Mouse (Mus musculus) heart, postnatal 14 days (tissue): ENCODE results near the gene Gm6710. TPM values are rescaled to one million over a fixed set of nuclear protein-coding genes. Genes with fewer than 3 reads are reported as not detected.
"Not testable (repeated sequence)": the region's sequence is repeated elsewhere in the genome, so short reads cannot be mapped to it uniquely, and the experiment has no call there.

Experiments
- DNase-seq, 2 experiments: peaks; one replicate each; pipeline ENCODE4 v3.0.0; 2021 to 2022
- intact Hi-C: fragments of 180-260 bp; cut with DNase I; formaldehyde crosslinking; loops from one replicate; pipeline ENCODE4 v1.15.1; 2025
- long read RNA-seq, 2 experiments: library from polyadenylated mRNA; stranded (forward); transcript quantifications; one replicate each; pipeline ENCODE4 v2.0.0; 2021
- total RNA-seq, 2 experiments: library from RNA; stranded (reverse); gene quantifications; 2 replicates each; pipeline ENCODE4 v1.2.3; 2021

Gene Gm6710
- 10 to 100 TPM; 15.6 to 15.9 TPM for total RNA-seq
- long read RNA-seq, experiment 1, transcript Gm6710-201 (4 exons, 1,445 nt), result major isoform, 9 of 14 reads
- long read RNA-seq, experiment 1, partial matches to known transcripts, result 0 of 14 reads
- long read RNA-seq, experiment 1, other reads (novel, unspliced or antisense), result 4 of 14 reads
- long read RNA-seq, experiment 2, transcript Gm6710-201 (4 exons, 1,445 nt), result major isoform, 6 of 12 reads
- long read RNA-seq, experiment 2, partial matches to known transcripts, result 0 of 12 reads
- long read RNA-seq, experiment 2, other reads (novel, unspliced or antisense), result 6 of 12 reads

DNA sequence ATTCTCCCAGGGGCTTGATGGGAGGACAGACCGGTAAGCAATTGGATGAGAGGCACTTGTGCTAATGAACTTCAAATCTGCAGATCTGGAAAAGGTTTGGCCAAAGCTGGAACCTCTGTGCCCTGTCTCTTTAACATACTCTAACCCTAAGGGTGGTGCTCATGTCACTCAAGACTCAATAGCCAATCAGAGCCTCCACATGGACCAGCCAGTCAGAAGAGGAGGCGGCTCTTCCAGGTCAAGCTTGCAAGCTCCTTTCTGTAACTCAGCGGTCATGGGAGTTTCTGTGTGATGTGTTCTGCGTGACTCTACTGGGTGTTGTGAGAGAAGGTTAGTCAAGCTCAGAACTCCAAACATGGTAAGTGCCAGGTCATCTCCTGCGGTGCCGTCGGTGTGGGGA lies at the start of gene Gm6710:
Gm6710 (plus strand) TSS at position 196 of the 400 bp plus-strand sequence.
- intact Hi-C loops, DNase-seq: not testable (repeated sequence)

Other genes with a start within 250 kb of the Gm6710 start
- gene Gm11007, start 225.2 kb upstream of the Gm6710 start, total RNA-seq, result not detected
- not detected for gene Zfp969, start 165.6 kb upstream of the Gm6710 start, total RNA-seq
- not detected for gene Gm2007, start 127.7 kb upstream of the Gm6710 start, total RNA-seq
- gene Gm14288, start 68.1 kb upstream of the Gm6710 start, total RNA-seq, result 10 to 100 TPM; 14.7 to 14.8 TPM
- gene Zfp966, start 61.9 kb downstream of the Gm6710 start, total RNA-seq, result 10 to 100 TPM; 10.2 to 11.2 TPM
- gene Gm2026, start 96.1 kb downstream of the Gm6710 start, total RNA-seq, result 10 to 100 TPM; 21.0 to 22.2 TPM